Mouse (Mus musculus) G1E (cell line): ENCODE results near the gene Sec61a2.

ENCODE experiments used
- CTCF ChIP-seq: IDR thresholded peaks from 2 replicates; pipeline ENCODE4 v1.5.1; 2012; ENCODE audit warnings: low read depth, low read length, inconsistent platforms, mixed read lengths
- GATA1 ChIP-seq: IDR thresholded peaks from 2 replicates; pipeline ENCODE4 v1.6.1; 2012; ENCODE audit warnings: borderline replicate concordance, low read length, inconsistent platforms, mixed read lengths
- GATA2 ChIP-seq: IDR thresholded peaks from 2 replicates; pipeline ENCODE4 v1.6.1; 2012; ENCODE audit warnings: low read depth, low read length, inconsistent platforms, borderline replicate concordance
- POLR2AphosphoS5 ChIP-seq: IDR thresholded peaks from 2 replicates; pipeline ENCODE4 v1.6.1; 2012; ENCODE audit warnings: low read depth, low read length, inconsistent platforms; ENCODE audit not compliant: insufficient replicate concordance
- TAL1 ChIP-seq: conservative IDR thresholded peaks from 2 replicates; pipeline ENCODE4 v1.6.1; 2012; ENCODE audit warnings: low read depth, low read length, inconsistent platforms, mixed read lengths

GRCm38 (mm10) chr2:5911282-5911965 is 16.2 kb upstream of the Sec61a2 start:
- TF ChIP-seq CTCF: no peak
- no peak for TF ChIP-seq GATA1
- TF ChIP-seq GATA2: no peak
- no peak for TF ChIP-seq TAL1
- TF ChIP-seq POLR2AphosphoS5: no peak
